In the genomic region with DNA sequence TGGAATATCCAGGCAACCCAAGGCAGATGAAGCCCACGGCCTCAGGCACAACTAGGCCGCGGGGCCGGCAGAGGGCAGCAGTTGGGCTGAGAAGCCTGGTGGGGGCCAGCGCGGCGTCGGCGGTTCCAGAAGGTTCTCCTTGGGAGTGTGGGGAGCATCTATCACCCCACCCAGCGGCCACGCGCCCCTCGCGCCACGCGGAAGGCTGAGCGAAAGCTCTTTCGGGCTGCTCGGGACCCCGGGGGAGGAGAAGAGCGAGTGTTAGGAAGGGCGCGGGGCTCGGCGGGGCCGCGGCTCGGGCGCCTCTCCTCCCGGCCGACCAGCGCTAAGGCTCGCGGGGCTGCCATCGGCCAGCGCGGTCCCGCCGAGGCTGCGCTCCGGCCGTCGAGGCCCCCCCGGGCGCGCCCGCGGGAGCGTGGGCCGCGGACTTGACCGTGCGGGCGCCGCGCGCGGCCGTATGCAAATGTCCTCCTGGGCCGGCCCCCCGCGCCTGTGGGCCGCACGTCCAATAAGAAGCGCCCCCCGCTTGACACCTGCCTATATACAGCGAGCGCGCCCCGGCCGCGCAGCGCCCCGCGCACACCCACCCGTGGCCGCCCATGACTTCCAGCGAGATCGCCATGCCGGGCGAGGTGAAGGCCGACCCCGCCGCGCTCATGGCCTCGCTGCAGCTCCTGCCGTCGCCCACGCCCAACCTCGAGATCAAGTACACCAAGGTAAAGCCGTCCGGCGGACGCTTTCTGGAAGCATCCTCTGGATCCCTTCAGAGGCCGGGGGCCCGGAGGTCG, we compare ENCODE assay signal across 8 mouse cellular contexts. TPM values are rescaled to one million over a fixed set of nuclear protein-coding genes. Genes with fewer than 3 reads are reported as not detected.
DNase-seq lines count a peak whose midpoint lies in the region; ATAC-seq and TF ChIP-seq lines count a peak whose summit lies in the region.

Gene Aldh1a2 (plus strand): TSS at position 542 of the 788 bp plus-strand sequence.

- no peaks in the 10 kb centered on the region for H3K9me3 ChIP-seq in embryonic facial prominence, embryonic 13.5 days
- H3K9me3 ChIP-seq in heart, embryonic 12.5 days (replicated peaks), result no peaks in the 10 kb centered on the region
- no peaks in the 10 kb centered on the region for H3K9me3 ChIP-seq in kidney, embryonic 15.5 days (replicated peaks)
- H3K9me3 ChIP-seq in lung, postnatal 0 days (ENCODE audit: low read length), result no peaks in the 10 kb centered on the region

- WGBS in embryonic facial prominence, embryonic 13.5 days, result under 1% methylated on average over 91 of the region's 97 CpGs
- 3% methylated on average over 87 of the region's 97 CpGs for WGBS in heart, embryonic 12.5 days
- 1% methylated on average over 67 of the region's 97 CpGs for WGBS in kidney, embryonic 15.5 days
- WGBS in lung, postnatal 0 days, result 1% methylated on average over 55 of the region's 97 CpGs

- no peak within 1 kb of the TSS for H3K27ac ChIP-seq in embryonic facial prominence, embryonic 13.5 days
- H3K27ac ChIP-seq in heart, embryonic 12.5 days (ENCODE audit: poor library complexity, severe bottlenecking), result no peak within 1 kb of the TSS
- peak within 1 kb of the TSS; percentile 73 for H3K27ac ChIP-seq in kidney, embryonic 15.5 days
- no peak within 1 kb of the TSS for H3K27ac ChIP-seq in lung, postnatal 0 days (ENCODE audit: low read length)

- peak within 1 kb of the TSS; percentile 77 for H3K4me2 ChIP-seq in embryonic facial prominence, embryonic 13.5 days
- peak within 1 kb of the TSS; percentile 88 for H3K4me2 ChIP-seq in heart, embryonic 12.5 days
- H3K4me2 ChIP-seq in kidney, embryonic 15.5 days, result peak within 1 kb of the TSS; percentile 80
- H3K4me2 ChIP-seq in lung, postnatal 0 days (replicated peaks; ENCODE audit: low read depth, low read length), result peak within 1 kb of the TSS; percentile 75

- no peaks in the 10 kb centered on the region for H3K36me3 ChIP-seq in embryonic facial prominence, embryonic 13.5 days
- H3K36me3 ChIP-seq in heart, embryonic 12.5 days, result no peaks in the 10 kb centered on the region
- H3K36me3 ChIP-seq in kidney, embryonic 15.5 days, result no peaks in the 10 kb centered on the region
- H3K36me3 ChIP-seq in lung, postnatal 0 days (ENCODE audit: insufficient read depth, low read length), result no peaks in the 10 kb centered on the region

- H3K27me3 ChIP-seq in embryonic facial prominence, embryonic 13.5 days, result peaks cover 73% of the 10 kb centered on the region
- H3K27me3 ChIP-seq in heart, embryonic 12.5 days (replicated peaks), result peaks cover 49% of the 10 kb centered on the region
- H3K27me3 ChIP-seq in kidney, embryonic 15.5 days, result peaks cover 39% of the 10 kb centered on the region
- peaks cover 59% of the 10 kb centered on the region for H3K27me3 ChIP-seq in lung, postnatal 0 days (replicated peaks; ENCODE audit: insufficient read depth, low read length)

- peak; percentile 72; the same call in 1 of the 2 replicates for ATAC-seq in embryonic facial prominence, embryonic 13.5 days (ENCODE audit: insufficient number of reproducible peaks, insufficient read depth, low FRiP score, low TSS enrichment, low read depth)
- peak; percentile 74 for ATAC-seq in heart, embryonic 12.5 days (ENCODE audit: insufficient number of reproducible peaks, low FRiP score)
- ATAC-seq in kidney, embryonic 15.5 days (replicated peaks; ENCODE audit: low FRiP score), result peak; percentile 89
- ATAC-seq in lung, postnatal 0 days, result peak; percentile 84

- H3K4me3 ChIP-seq in embryonic facial prominence, embryonic 13.5 days, result peak within 1 kb of the TSS; percentile 49
- peak within 1 kb of the TSS; percentile 59 for H3K4me3 ChIP-seq in heart, embryonic 12.5 days
- peak within 1 kb of the TSS; percentile 70 for H3K4me3 ChIP-seq in kidney, embryonic 15.5 days (replicated peaks)
- peak within 1 kb of the TSS; percentile 40 for H3K4me3 ChIP-seq in lung, postnatal 0 days (ENCODE audit: low read depth, low read length)

- no peak for DNase-seq in left cerebral cortex, adult 18-20 months (ENCODE audit: low spot score in 2 of 2)
- DNase-seq in left cerebral cortex, adult 11 months (ENCODE audit: low spot score), result no peak
- peak; percentile 74 for DNase-seq in lung, postnatal 0 days (ENCODE audit: low spot score)
- peak; percentile 59 for DNase-seq in ovary, postnatal 10 days (ENCODE audit: low spot score)
- peak; percentile 44 for DNase-seq in urinary bladder, adult 2 months (ENCODE audit: low spot score)

- no peak for TF ChIP-seq EP300 in lung, postnatal 0 days (IDR thresholded peaks at IDR 0.05)

- H3K9ac ChIP-seq in embryonic facial prominence, embryonic 13.5 days, result peak within 1 kb of the TSS; percentile 60
- peak within 1 kb of the TSS; percentile 65 for H3K9ac ChIP-seq in heart, embryonic 12.5 days
- H3K9ac ChIP-seq in kidney, embryonic 15.5 days, result peak within 1 kb of the TSS; percentile 69
- no peak within 1 kb of the TSS for H3K9ac ChIP-seq in lung, postnatal 0 days (replicated peaks; ENCODE audit: low read depth)

- TF ChIP-seq CTCF in lung, postnatal 0 days (IDR thresholded peaks at IDR 0.05), result peak; percentile 78

- peaks cover 16% of the 10 kb centered on the region for H3K4me1 ChIP-seq in embryonic facial prominence, embryonic 13.5 days
- peaks cover 14% of the 10 kb centered on the region for H3K4me1 ChIP-seq in heart, embryonic 12.5 days (replicated peaks)
- H3K4me1 ChIP-seq in kidney, embryonic 15.5 days, result peaks cover 13% of the 10 kb centered on the region; the same call in 1 of the 2 replicates
- H3K4me1 ChIP-seq in lung, postnatal 0 days (ENCODE audit: insufficient read depth, low read depth, low read length), result peaks cover 5% of the 10 kb centered on the region; the same call in 1 of the 2 replicates

RNA-seq across cellular contexts. Expression of gene Aldh1a2, which starts in this region (rescaled TPM):
- 10 to 100 TPM; 16.3 to 16.8 TPM for total RNA-seq in left cerebral cortex, adult 18-20 months (2021)
- 31.0 and 33.8 TPM in 2 replicates for polyA plus RNA-seq in embryonic facial prominence, embryonic 13.5 days (2015; fragmentation: Nextera tagmentation; extraction: Ambion mirVana)
- 34.9 and 35.6 TPM in 2 replicates for polyA plus RNA-seq in heart, embryonic 12.5 days (2016; fragmentation: Nextera tagmentation; extraction: Ambion mirVana)
- 323 and 326 TPM in 2 replicates for polyA plus RNA-seq in kidney, embryonic 15.5 days (2015; fragmentation: Nextera tagmentation; extraction: Ambion mirVana)
- polyA plus RNA-seq in lung, postnatal 0 days (2015; fragmentation: Nextera tagmentation; extraction: Ambion mirVana), result 27.8 and 31.8 TPM in 2 replicates
- polyA plus RNA-seq in urinary bladder, adult 2 months (2012; rRNA removed), result 27.9 and 38.1 TPM in 2 replicates

Comparison
In these comparisons a context has a peak if more than half of its experiments do, and no peak if none do; other contexts are left out.
1. DNase-seq: peak in lung, postnatal 0 days (single experiment), ovary, postnatal 10 days (single experiment) and urinary bladder, adult 2 months (single experiment); none in left cerebral cortex, adult 18-20 months (0 of 2) and left cerebral cortex, adult 11 months (single experiment).
2. Peak in every context shown above with its lines, with median percentiles within 50 percentile points of each other: ATAC-seq, H3K4me2 ChIP-seq and H3K4me3 ChIP-seq.